Mouse (Mus musculus): ENCODE results near the gene Epn1. TPM values are rescaled to one million over a fixed set of nuclear protein-coding genes. Genes with fewer than 3 reads are reported as not detected.
A peak's percentile ranks its signal among the peaks of the same experiment; 100 is the strongest.

The Epn1 gene
- polyA plus RNA-seq, 1 experiment from 2014 or later = 77.9 TPM

DNA sequence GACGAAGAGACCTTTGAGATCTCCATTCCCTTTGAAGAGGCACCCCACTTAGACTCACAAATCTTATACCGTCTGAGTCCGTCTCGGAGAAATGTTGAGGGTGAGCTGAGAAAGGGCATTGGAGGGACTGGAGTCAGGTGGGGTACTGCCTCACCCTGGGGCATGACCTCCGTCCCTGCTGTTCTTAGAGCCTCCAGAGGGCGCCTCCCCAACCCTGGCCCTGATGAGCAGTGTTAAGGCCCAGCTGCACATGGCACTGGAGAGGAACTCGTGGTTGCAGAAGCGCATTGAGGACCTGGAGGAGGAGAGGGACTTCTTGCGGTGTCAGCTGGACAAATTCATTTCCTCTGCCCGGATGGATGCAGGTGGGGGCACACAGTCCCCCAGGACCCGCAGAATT, 22.2 kb upstream of the Epn1 start:
- Histone ChIP-seq H3K27me3 (ENCODE audit: insufficient read depth, low read length) (peaks cover 59% of the 10 kb centered on the region), H3K4me1 (ENCODE audit: insufficient read depth) (peaks cover 16% of the 10 kb centered on the region; the same call in 1 of the 2 replicates)

DNA sequence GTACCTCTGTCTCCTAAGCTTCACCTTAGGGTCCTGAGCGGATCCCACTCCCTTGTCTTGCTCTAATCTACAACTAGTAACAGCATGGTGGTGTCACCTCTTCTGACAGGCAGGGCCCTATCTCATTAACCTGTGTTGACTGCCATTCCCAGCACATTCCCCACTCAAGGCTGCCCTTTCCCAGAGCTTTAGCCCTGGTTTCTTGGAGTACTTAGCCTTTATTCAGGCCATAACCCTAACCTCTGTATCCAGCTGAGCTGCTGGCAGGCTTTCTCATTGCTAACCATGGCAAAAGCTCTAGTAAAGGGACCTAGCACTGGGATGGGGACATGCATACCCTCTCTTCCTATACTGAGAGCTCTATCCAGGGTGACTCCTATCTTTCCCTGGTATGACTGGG, 21.4 kb upstream of the Epn1 start:
- no peak overlapping the region for H3K9ac ChIP-seq
- WGBS = 89% methylated on average over 1 of the region's 1 CpGs
- H3K36me3 ChIP-seq (ENCODE audit: insufficient read depth) = no peaks in the 10 kb centered on the region
- no peak overlapping the region for H3K4me2 ChIP-seq
- H3K9me3 ChIP-seq (ENCODE audit: low read depth, low read length) = no peaks in the 10 kb centered on the region
- DNase-seq (no peak), ATAC-seq (ENCODE audit: insufficient read depth) (no peak)
- no peak overlapping the region for H3K4me3 ChIP-seq (ENCODE audit: low read depth, low read length)
- peaks cover 51% of the 10 kb centered on the region for H3K27me3 ChIP-seq (ENCODE audit: insufficient read depth, low read length)
- TF ChIP-seq CTCF (IDR thresholded peaks at IDR 0.05; ENCODE audit: low read depth) = no peak
- H3K27ac ChIP-seq (ENCODE audit: low read depth) = no peak overlapping the region
- peaks cover 10% of the 10 kb centered on the region; the same call in 1 of the 2 replicates for H3K4me1 ChIP-seq (ENCODE audit: insufficient read depth)

More for the DNA sequence above, 22.2 kb upstream of the Epn1 start:
- no peak for DNase-seq
- peak; percentile 29 for TF ChIP-seq CTCF (IDR thresholded peaks at IDR 0.05; ENCODE audit: low read depth)
- WGBS = 36% methylated on average over 11 of the region's 11 CpGs
- no peak overlapping the region; the same call in 1 of the 2 replicates for H3K4me2 ChIP-seq
- peak overlapping the region; percentile 50; the same call in 1 of the 2 replicates for H3K4me3 ChIP-seq (ENCODE audit: low read depth, low read length)
- H3K9ac ChIP-seq = no peak overlapping the region
- ATAC-seq (ENCODE audit: insufficient read depth) = no peak
- no peaks in the 10 kb centered on the region for H3K36me3 ChIP-seq (ENCODE audit: insufficient read depth)
- no peaks in the 10 kb centered on the region for H3K9me3 ChIP-seq (ENCODE audit: low read depth, low read length)
- H3K27ac ChIP-seq (ENCODE audit: low read depth) = no peak overlapping the region

GRCm38 (mm10) chr7:5059421-5059820, 20.6 kb upstream of the Epn1 start:
- no peaks in the 10 kb centered on the region for H3K36me3 ChIP-seq (ENCODE audit: insufficient read depth)
- H3K27me3 ChIP-seq (ENCODE audit: insufficient read depth, low read length) = peaks cover 43% of the 10 kb centered on the region
- no peak for DNase-seq
- H3K4me3 ChIP-seq (ENCODE audit: low read depth, low read length) = no peak overlapping the region
- no peak overlapping the region for H3K27ac ChIP-seq (ENCODE audit: low read depth)
- 88% methylated on average over 12 of the region's 12 CpGs for WGBS
- no peak overlapping the region for H3K9ac ChIP-seq
- H3K4me2 ChIP-seq = no peak overlapping the region; the same call in 1 of the 2 replicates
- TF ChIP-seq CTCF (IDR thresholded peaks at IDR 0.05; ENCODE audit: low read depth) = no peak
- peaks cover 10% of the 10 kb centered on the region; the same call in 1 of the 2 replicates for H3K4me1 ChIP-seq (ENCODE audit: insufficient read depth)
- no peak for ATAC-seq (ENCODE audit: insufficient read depth)
- no peaks in the 10 kb centered on the region for H3K9me3 ChIP-seq (ENCODE audit: low read depth, low read length)

DNA sequence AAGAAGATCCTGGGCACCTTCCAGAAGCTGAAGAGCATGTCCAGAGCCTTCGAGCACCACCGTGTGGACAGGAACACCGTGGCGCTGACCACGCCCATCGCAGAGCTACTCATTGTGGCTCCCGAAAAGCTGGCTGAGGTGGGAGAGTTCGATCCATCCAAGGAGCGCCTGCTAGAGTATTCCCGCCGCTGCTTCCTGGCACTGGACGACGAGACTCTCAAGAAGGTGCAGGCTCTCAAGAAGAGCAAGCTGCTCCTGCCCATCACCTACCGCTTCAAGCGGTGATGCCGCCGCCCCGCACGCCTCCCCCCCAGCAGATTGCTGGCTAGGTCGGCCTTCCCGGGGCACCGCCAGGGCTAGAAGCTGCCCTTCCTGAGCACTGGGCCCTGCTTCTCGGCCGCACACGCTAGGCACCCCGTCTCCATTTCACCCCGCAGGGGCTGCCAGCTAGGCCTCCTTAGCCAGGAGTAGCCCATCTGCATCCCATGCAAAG, 19.8 kb upstream of the Epn1 start:
- H3K9ac ChIP-seq = peak overlapping the region; percentile 95
- ATAC-seq (ENCODE audit: insufficient read depth) = peak; percentile 9; the same call in 1 of the 2 replicates
- peaks cover 34% of the 10 kb centered on the region for H3K27me3 ChIP-seq (ENCODE audit: insufficient read depth, low read length)
- TF ChIP-seq CTCF (IDR thresholded peaks at IDR 0.05; ENCODE audit: low read depth) = peak; percentile 81
- peak overlapping the region; percentile 86 for H3K4me2 ChIP-seq
- no peaks in the 10 kb centered on the region for H3K9me3 ChIP-seq (ENCODE audit: low read depth, low read length)
- peak; percentile 94 for DNase-seq
- H3K27ac ChIP-seq (ENCODE audit: low read depth) = peak overlapping the region; percentile 100
- 0 out of 2 replicates have a peak, but pooled peaks cover 2% of the 10 kb centered on the region for H3K36me3 ChIP-seq (ENCODE audit: insufficient read depth)
- 2% methylated on average over 27 of the region's 27 CpGs for WGBS
- H3K4me3 ChIP-seq (ENCODE audit: low read depth, low read length) = peak overlapping the region; percentile 75
- H3K4me1 ChIP-seq (ENCODE audit: insufficient read depth) = peaks cover 10% of the 10 kb centered on the region; the same call in 1 of the 2 replicates

- under 1% methylated on average over 59 of the region's 60 CpGs for WGBS
- H3K27me3 ChIP-seq (ENCODE audit: insufficient read depth, low read length) = peaks cover 25% of the 10 kb centered on the region
- TF ChIP-seq CTCF (IDR thresholded peaks at IDR 0.05; ENCODE audit: low read depth) = peak; percentile 76
- H3K9me3 ChIP-seq (ENCODE audit: low read depth, low read length) = no peaks in the 10 kb centered on the region
- peaks cover 10% of the 10 kb centered on the region; the same call in 1 of the 2 replicates for H3K4me1 ChIP-seq (ENCODE audit: insufficient read depth)
- H3K4me3 ChIP-seq (ENCODE audit: low read depth, low read length) = peak overlapping the region; percentile 75
- peak overlapping the region; percentile 95 for H3K9ac ChIP-seq
- H3K4me2 ChIP-seq = peak overlapping the region; percentile 86
- peak; percentile 100 for DNase-seq
- peaks cover 6% of the 10 kb centered on the region for H3K36me3 ChIP-seq (ENCODE audit: insufficient read depth)
- H3K27ac ChIP-seq (ENCODE audit: low read depth) = peak overlapping the region; percentile 100
- ATAC-seq (ENCODE audit: insufficient read depth) = peak; percentile 92
Observed at GRCm38 (mm10) chr7:5060944-5061773, 18.9 kb upstream of the Epn1 start.

DNA sequence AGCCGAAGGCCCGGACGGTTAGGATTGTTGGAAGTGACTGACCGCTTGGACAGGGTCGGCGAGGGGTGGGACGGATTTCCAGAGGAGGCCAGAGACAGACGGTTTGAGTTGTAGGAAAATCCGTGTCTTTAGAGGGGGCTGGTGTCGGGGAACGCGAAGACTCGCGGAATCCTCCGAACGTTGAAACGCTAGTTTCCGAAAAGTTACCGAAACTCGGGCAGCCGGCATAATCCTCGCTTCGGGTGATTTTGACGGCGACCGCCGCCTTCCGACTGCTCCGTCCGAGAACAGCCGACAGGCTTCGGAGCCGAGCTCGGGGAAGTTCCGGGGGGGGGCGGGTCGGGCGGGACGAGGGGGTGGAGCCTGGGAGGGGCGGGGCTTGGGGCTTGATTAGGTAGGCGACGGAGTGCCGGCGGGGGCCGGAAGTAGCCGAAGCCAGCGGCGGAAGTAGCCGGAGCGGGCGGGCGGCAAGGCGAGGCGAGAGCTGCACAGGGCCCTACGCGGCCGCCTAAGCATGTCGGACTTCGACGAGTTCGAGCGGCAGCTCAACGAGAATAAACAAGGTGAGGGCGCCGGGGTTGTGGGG, 18.2 kb upstream of the Epn1 start, which contains the start of gene U2af2:
TSS of gene U2af2 (plus strand) at position 370 of the 586 bp plus-strand sequence.
- peaks cover 14% of the 10 kb centered on the region for H3K36me3 ChIP-seq (ENCODE audit: insufficient read depth)
- peak within 1 kb of the TSS; percentile 100 for H3K27ac ChIP-seq (ENCODE audit: low read depth)
- H3K4me3 ChIP-seq (ENCODE audit: low read depth, low read length) = peak within 1 kb of the TSS; percentile 75
- H3K4me1 ChIP-seq (ENCODE audit: insufficient read depth) = peaks cover 8% of the 10 kb centered on the region; the same call in 1 of the 2 replicates
- peak within 1 kb of the TSS; percentile 95 for H3K9ac ChIP-seq
- under 1% methylated on average over 58 of the region's 65 CpGs for WGBS
- peak within 1 kb of the TSS; percentile 86 for H3K4me2 ChIP-seq
- H3K27me3 ChIP-seq (ENCODE audit: insufficient read depth, low read length) = peaks cover 18% of the 10 kb centered on the region
- peak; percentile 94 for DNase-seq
- no peak for TF ChIP-seq CTCF (IDR thresholded peaks at IDR 0.05; ENCODE audit: low read depth)
- peak; percentile 81 for ATAC-seq (ENCODE audit: insufficient read depth)
- H3K9me3 ChIP-seq (ENCODE audit: low read depth, low read length) = no peaks in the 10 kb centered on the region
